Mouse (Mus musculus) left cerebral cortex, adult 8-10 months (tissue): ENCODE measurements at regions not wholly inside any gene's neighbourhood (a gene's known extent, or its start where the extent isn't known, plus 50 kb on each side); places are given as distances from the start of the nearest gene placed in this dataset.
A peak's percentile ranks its signal among the peaks of the same experiment; 100 is the strongest.

Experiments used
- DNase-seq, 2 experiments: peaks; one replicate each; pipeline ENCODE4 v3.0.0; 2022; ENCODE audit warnings: low spot score in 2 of 2

- DNase-seq, result no peak
Observed at GRCm38 (mm10) chr3:71590840-71591239, 1376.8 kb downstream of the Sis start.

GRCm38 (mm10) chr3:71563820-71564418 is 1403.7 kb downstream of the Sis start:
- no peak for DNase-seq

- no peak for DNase-seq
Observed at GRCm38 (mm10) chr3:71562901-71563300, 1404.8 kb downstream of the Sis start.

GRCm38 (mm10) chr3:71545821-71546220 is 1421.8 kb downstream of the Sis start:
- DNase-seq, result no peak

- DNase-seq, result peak in 1 of 2 experiments; percentile 18
Observed at GRCm38 (mm10) chr3:71512860-71513259, 1454.8 kb downstream of the Sis start.
